Mouse (Mus musculus): ENCODE measurements at regions not wholly inside any gene's neighbourhood (a gene's known extent, or its start where the extent isn't known, plus 50 kb on each side); places are given as distances from the start of the nearest gene placed in this dataset.

- no peak for DNase-seq (ENCODE audit: low spot score)
Observed at GRCm38 (mm10) chr9:5822234-5822633, 346.1 kb upstream of the Pdgfd start.

- DNase-seq (ENCODE audit: low spot score) = no peak
Observed at GRCm38 (mm10) chr9:5828871-5829270, 339.5 kb upstream of the Pdgfd start.

GRCm38 (mm10) chr9:5842381-5842780 is 326.0 kb upstream of the Pdgfd start:
- no peak for DNase-seq (ENCODE audit: low spot score)

GRCm38 (mm10) chr9:5879725-5880124 is 288.7 kb upstream of the Pdgfd start:
- DNase-seq (ENCODE audit: low spot score) = no peak

GRCm38 (mm10) chr9:5922526-5922925 is 245.9 kb upstream of the Pdgfd start:
- no peak for DNase-seq (ENCODE audit: low spot score)

GRCm38 (mm10) chr9:5928166-5928850 is 240.1 kb upstream of the Pdgfd start:
- no peak for DNase-seq (ENCODE audit: low spot score)

- peak; percentile 63 for DNase-seq (ENCODE audit: low spot score)
Observed at GRCm38 (mm10) chr9:5972292-5972691, 196.1 kb upstream of the Pdgfd start.
